Mouse (Mus musculus) hindbrain, embryonic 12.5 days (tissue): Measurements from ENCODE around the gene Col26a1. TPM values are rescaled to one million over a fixed set of nuclear protein-coding genes. Genes with fewer than 3 reads are reported as not detected.
A peak's percentile ranks its signal among the peaks of the same experiment; 100 is the strongest.

Experiments used
- ATAC-seq: fragments of 200-750 bp; cut with Nextera tagmentation; 2 replicates; pipeline ENCODE4 v1.8.0; 2017; ENCODE audit warnings: moderate TSS enrichment; ENCODE audit not compliant: low FRiP score
- H3K27ac ChIP-seq: fragments of 300-500 bp; sonication (generic); 2 replicates; pipeline ENCODE4 v1.5.1; 2016; ENCODE audit warnings: mild to moderate bottlenecking
- H3K27me3 ChIP-seq: fragments of 300-500 bp; sonication (generic); 2 replicates; pipeline ENCODE4 v1.6.1; 2016; ENCODE audit warnings: mild to moderate bottlenecking
- H3K36me3 ChIP-seq: fragments of 300-500 bp; sonication (generic); 2 replicates; pipeline ENCODE4 v1.6.1; 2016; ENCODE audit warnings: mild to moderate bottlenecking
- H3K4me1 ChIP-seq: fragments of 300-500 bp; sonication (generic); 2 replicates; pipeline ENCODE4 v1.6.1; 2016
- H3K4me2 ChIP-seq: fragments of 300-500 bp; sonication (generic); replicated peaks from 2 replicates; pipeline ENCODE4 v1.6.1; 2016; ENCODE audit warnings: mild to moderate bottlenecking
- H3K4me3 ChIP-seq: fragments of 300-500 bp; sonication (generic); 2 replicates; pipeline ENCODE4 v1.5.1; 2016; ENCODE audit warnings: mild to moderate bottlenecking
- H3K9ac ChIP-seq: fragments of 300-500 bp; sonication (generic); 2 replicates; pipeline ENCODE4 v1.6.1; 2016; ENCODE audit warnings: mild to moderate bottlenecking, moderate library complexity
- H3K9me3 ChIP-seq: fragments of 300-500 bp; sonication (generic); replicated peaks from 2 replicates; pipeline ENCODE4 v1.6.1; 2016; ENCODE audit warnings: mild to moderate bottlenecking
- WGBS: fragments of 180-500 bp; shearing (Covaris S2); methylation state at CpG from one replicate; pipeline ENCODE4 v1.1.7; 2016; 5-methylcytosine and 5-hydroxymethylcytosine counted together
- polyA plus RNA-seq: library from polyadenylated mRNA; unstranded; fragments of >200 nt; fragmentation: Nextera tagmentation; extraction: Ambion mirVana; gene quantifications from 2 replicates; pipeline ENCODE4 v1.2.1, GENCODE M21; 2016

Gene Col26a1
- polyA plus RNA-seq, 1 experiment from 2014 or later, result 115 TPM

- Histone ChIP-seq H3K4me2 (no peak overlapping the region), H3K9me3 (no peaks in the 10 kb centered on the region), H3K4me1 (no peaks in the 10 kb centered on the region), H3K4me3 (no peak overlapping the region), H3K9ac (no peak overlapping the region), H3K27ac (no peak overlapping the region), H3K36me3 (0 out of 2 replicates have a peak, but pooled peaks cover 2% of the 10 kb centered on the region), H3K27me3 (no peaks in the 10 kb centered on the region)
- no peak for ATAC-seq
- 72% methylated on average over 3 of the region's 3 CpGs for WGBS
These were observed 52.9 kb downstream of the Col26a1 start for GRCm38 (mm10) chr5:136830156-136830555.

- Histone ChIP-seq H3K27ac (no peak overlapping the region), H3K4me2 (no peak overlapping the region), H3K4me1 (no peaks in the 10 kb centered on the region), H3K36me3 (0 out of 2 replicates have a peak, but pooled peaks cover 2% of the 10 kb centered on the region), H3K4me3 (no peak overlapping the region), H3K9ac (no peak overlapping the region), H3K27me3 (no peaks in the 10 kb centered on the region), H3K9me3 (no peaks in the 10 kb centered on the region)
- ATAC-seq, result no peak
- WGBS, result 79% methylated on average over 8 of the region's 8 CpGs
These were observed 61.0 kb downstream of the Col26a1 start for GRCm38 (mm10) chr5:136821971-136822370.

GRCm38 (mm10) chr5:136820911-136821310, 62.1 kb downstream of the Col26a1 start:
- no peaks in the 10 kb centered on the region for H3K27me3 ChIP-seq
- no peak overlapping the region for H3K27ac ChIP-seq
- no peak overlapping the region for H3K9ac ChIP-seq
- no peaks in the 10 kb centered on the region for H3K4me1 ChIP-seq
- 90% methylated on average over 2 of the region's 2 CpGs for WGBS
- no peaks in the 10 kb centered on the region for H3K9me3 ChIP-seq
- no peak overlapping the region for H3K4me2 ChIP-seq
- ATAC-seq, result no peak
- H3K4me3 ChIP-seq, result no peak overlapping the region
- 0 out of 2 replicates have a peak, but pooled peaks cover 2% of the 10 kb centered on the region for H3K36me3 ChIP-seq

- Histone ChIP-seq H3K36me3 (0 out of 2 replicates have a peak, but pooled peaks cover 2% of the 10 kb centered on the region), H3K27me3 (no peaks in the 10 kb centered on the region), H3K4me2 (no peak overlapping the region), H3K4me1 (no peaks in the 10 kb centered on the region), H3K4me3 (no peak overlapping the region), H3K9me3 (no peaks in the 10 kb centered on the region; the same call in 1 of the 2 replicates), H3K27ac (no peak overlapping the region), H3K9ac (no peak overlapping the region)
- ATAC-seq, result no peak
- 79% methylated on average over 11 of the region's 11 CpGs for WGBS
These were observed 63.3 kb downstream of the Col26a1 start for GRCm38 (mm10) chr5:136819686-136820085.

- H3K36me3 ChIP-seq, result no peaks in the 10 kb centered on the region
- no peak overlapping the region for H3K9ac ChIP-seq
- H3K9me3 ChIP-seq, result no peaks in the 10 kb centered on the region; the same call in 1 of the 2 replicates
- 60% methylated on average over 30 of the region's 30 CpGs for WGBS
- no peak overlapping the region for H3K4me3 ChIP-seq
- H3K4me1 ChIP-seq, result peaks cover 9% of the 10 kb centered on the region; the same call in 1 of the 2 replicates
- no peak overlapping the region; the same call in 1 of the 2 replicates for H3K4me2 ChIP-seq
- ATAC-seq, result no peak
- H3K27me3 ChIP-seq, result no peaks in the 10 kb centered on the region
- peak overlapping the region; percentile 60; the same call in 1 of the 2 replicates for H3K27ac ChIP-seq
These were observed 72.3 kb downstream of the Col26a1 start for GRCm38 (mm10) chr5:136810539-136811374.

GRCm38 (mm10) chr5:136806379-136807056, 76.5 kb downstream of the Col26a1 start:
- Histone ChIP-seq H3K9me3 (no peaks in the 10 kb centered on the region), H3K4me1 (peaks cover 28% of the 10 kb centered on the region), H3K9ac (no peak overlapping the region), H3K27me3 (no peaks in the 10 kb centered on the region), H3K4me2 (no peak overlapping the region), H3K4me3 (no peak overlapping the region), H3K27ac (no peak overlapping the region), H3K36me3 (no peaks in the 10 kb centered on the region)
- WGBS, result 73% methylated on average over 16 of the region's 16 CpGs
- ATAC-seq, result no peak

- ATAC-seq, result no peak
- no peaks in the 10 kb centered on the region for H3K27me3 ChIP-seq
- H3K4me3 ChIP-seq, result no peak overlapping the region
- 79% methylated on average over 6 of the region's 6 CpGs for WGBS
- no peaks in the 10 kb centered on the region for H3K9me3 ChIP-seq
- H3K27ac ChIP-seq, result peak overlapping the region; percentile 23; the same call in 1 of the 2 replicates
- no peak overlapping the region for H3K4me2 ChIP-seq
- H3K4me1 ChIP-seq, result peaks cover 19% of the 10 kb centered on the region
- H3K9ac ChIP-seq, result no peak overlapping the region
- H3K36me3 ChIP-seq, result no peaks in the 10 kb centered on the region
These were observed 78.0 kb downstream of the Col26a1 start for GRCm38 (mm10) chr5:136805019-136805418.

GRCm38 (mm10) chr5:136804246-136804645, 78.8 kb downstream of the Col26a1 start:
- no peaks in the 10 kb centered on the region for H3K27me3 ChIP-seq
- H3K9ac ChIP-seq, result no peak overlapping the region
- WGBS, result 33% methylated on average over 1 of the region's 1 CpGs
- no peaks in the 10 kb centered on the region for H3K9me3 ChIP-seq
- H3K4me3 ChIP-seq, result no peak overlapping the region
- H3K4me2 ChIP-seq, result no peak overlapping the region
- H3K4me1 ChIP-seq, result peaks cover 19% of the 10 kb centered on the region
- H3K27ac ChIP-seq, result peak overlapping the region; percentile 23; the same call in 1 of the 2 replicates
- no peaks in the 10 kb centered on the region for H3K36me3 ChIP-seq
- ATAC-seq, result no peak

GRCm38 (mm10) chr5:136802732-136803131, 80.3 kb downstream of the Col26a1 start:
- Histone ChIP-seq H3K9ac (no peak overlapping the region), H3K27ac (no peak overlapping the region), H3K27me3 (no peaks in the 10 kb centered on the region), H3K9me3 (no peaks in the 10 kb centered on the region; the same call in 1 of the 2 replicates), H3K4me2 (peak overlapping the region; percentile 44), H3K4me3 (no peak overlapping the region), H3K36me3 (no peaks in the 10 kb centered on the region), H3K4me1 (peaks cover 21% of the 10 kb centered on the region)
- WGBS, result 1% methylated on average over 16 of the region's 17 CpGs
- ATAC-seq, result no peak

GRCm38 (mm10) chr5:136796917-136797316, 86.1 kb downstream of the Col26a1 start:
- Histone ChIP-seq H3K36me3 (peaks cover 3% of the 10 kb centered on the region; the same call in 1 of the 2 replicates), H3K27me3 (no peaks in the 10 kb centered on the region), H3K4me2 (no peak overlapping the region), H3K4me1 (peaks cover 10% of the 10 kb centered on the region), H3K9me3 (peaks cover 3% of the 10 kb centered on the region), H3K9ac (no peak overlapping the region), H3K4me3 (no peak overlapping the region), H3K27ac (no peak overlapping the region)
- no peak for ATAC-seq
- 13% methylated on average over 2 of the region's 2 CpGs for WGBS

GRCm38 (mm10) chr5:136793807-136794206, 89.2 kb downstream of the Col26a1 start:
- Histone ChIP-seq H3K4me1 (peaks cover 21% of the 10 kb centered on the region), H3K9ac (no peak overlapping the region), H3K36me3 (peaks cover 3% of the 10 kb centered on the region; the same call in 1 of the 2 replicates), H3K27ac (no peak overlapping the region), H3K9me3 (peaks cover 3% of the 10 kb centered on the region), H3K4me3 (no peak overlapping the region), H3K4me2 (no peak overlapping the region), H3K27me3 (no peaks in the 10 kb centered on the region)
- 91% methylated on average over 15 of the region's 15 CpGs for WGBS
- ATAC-seq, result no peak

GRCm38 (mm10) chr5:136792541-136792940, 90.5 kb downstream of the Col26a1 start:
- Histone ChIP-seq H3K4me2 (no peak overlapping the region), H3K36me3 (peaks cover 3% of the 10 kb centered on the region; the same call in 1 of the 2 replicates), H3K4me1 (peaks cover 19% of the 10 kb centered on the region), H3K9me3 (peaks cover 3% of the 10 kb centered on the region; the same call in 1 of the 2 replicates), H3K27me3 (no peaks in the 10 kb centered on the region), H3K27ac (0 out of 2 replicates have a peak overlapping the region, but pooled peaks have one; percentile 42), H3K9ac (no peak overlapping the region), H3K4me3 (no peak overlapping the region)
- no peak for ATAC-seq
- 68% methylated on average over 10 of the region's 10 CpGs for WGBS
